Mouse (Mus musculus) thymus, adult 2 months (tissue): ENCODE results near the gene Tmem231. TPM values are rescaled to one million over a fixed set of nuclear protein-coding genes. Genes with fewer than 3 reads are reported as not detected.

Experiments used
- DNase-seq: peaks from one replicate; pipeline ENCODE4 v3.0.0; 2021
- H3K27ac ChIP-seq: fragments of 200-500 bp; 2 replicates; pipeline ENCODE4 v1.5.1; 2012; ENCODE audit warnings: low read length, control low read depth; ENCODE audit not compliant: control insufficient read depth, insufficient read depth
- H3K27me3 ChIP-seq: fragments of 200-500 bp; 2 replicates; pipeline ENCODE4 v1.6.1; 2012; ENCODE audit warnings: mild to moderate bottlenecking, low read length, moderate library complexity, mixed read lengths; ENCODE audit not compliant: control insufficient read depth, insufficient read depth
- H3K36me3 ChIP-seq: fragments of 200-500 bp; 2 replicates; pipeline ENCODE4 v1.6.1; 2012; ENCODE audit warnings: mild to moderate bottlenecking, low read length, moderate library complexity; ENCODE audit not compliant: control insufficient read depth, insufficient read depth
- H3K4me1 ChIP-seq: fragments of 200-500 bp; replicated peaks from 2 replicates; pipeline ENCODE4 v1.6.1; 2012; ENCODE audit warnings: low read length; ENCODE audit not compliant: control insufficient read depth, insufficient read depth
- H3K4me3 ChIP-seq: fragments of 200-500 bp; 2 replicates; pipeline ENCODE4 v1.5.1; 2012; ENCODE audit warnings: mild to moderate bottlenecking, low read length, control low read depth, moderate library complexity; ENCODE audit not compliant: control insufficient read depth, insufficient read depth
- CTCF ChIP-seq: fragments of 200-500 bp; IDR thresholded peaks from 2 replicates; pipeline ENCODE4 v1.5.1; 2012; ENCODE audit warnings: mild to moderate bottlenecking, control low read depth, low read length, moderate library complexity, borderline replicate concordance; ENCODE audit not compliant: control insufficient read depth, poor library complexity, insufficient read depth; ENCODE audit errors: extremely low read depth
- POLR2A ChIP-seq: fragments of 200-500 bp; IDR thresholded peaks from 2 replicates; pipeline ENCODE4 v1.6.1; 2012; ENCODE audit warnings: mild to moderate bottlenecking, low read length, control low read depth, moderate library complexity; ENCODE audit not compliant: control insufficient read depth, poor library complexity, insufficient read depth; ENCODE audit errors: extremely low read depth
- WGBS: fragments of 180-500 bp; shearing (Covaris S2); methylation state at CpG from one replicate; pipeline ENCODE4 v1.1.7; 2018; 5-methylcytosine and 5-hydroxymethylcytosine counted together
- polyA plus RNA-seq: library from polyadenylated mRNA; depleted of rRNA; stranded (reverse); fragments of >200 nt; gene quantifications from 2 replicates; pipeline ENCODE4 v1.2.3, GENCODE M21; 2012

The Tmem231 gene
- polyA plus RNA-seq, 1 experiment = 2.8 TPM

GRCm38 (mm10) chr8:111951317-111951716 is 17.6 kb upstream of the Tmem231 start:
- Histone ChIP-seq H3K4me1 (peaks cover 13% of the 10 kb centered on the region), H3K27ac (no peak overlapping the region), H3K27me3 (no peaks in the 10 kb centered on the region), H3K4me3 (no peak overlapping the region), H3K36me3 (peaks cover 26% of the 10 kb centered on the region)
- 97% methylated on average over 7 of the region's 7 CpGs for WGBS
- no peak for DNase-seq
- no peak for TF ChIP-seq POLR2A
- no peak for TF ChIP-seq CTCF

GRCm38 (mm10) chr8:111950846-111951245 is 17.2 kb upstream of the Tmem231 start:
- Histone ChIP-seq H3K36me3 (peaks cover 26% of the 10 kb centered on the region), H3K27me3 (no peaks in the 10 kb centered on the region), H3K27ac (no peak overlapping the region), H3K4me1 (peaks cover 9% of the 10 kb centered on the region), H3K4me3 (no peak overlapping the region)
- WGBS = 95% methylated on average over 3 of the region's 3 CpGs
- TF ChIP-seq POLR2A = no peak
- no peak for TF ChIP-seq CTCF
- no peak for DNase-seq

GRCm38 (mm10) chr8:111947954-111948353 is 14.3 kb upstream of the Tmem231 start:
- WGBS = 96% methylated on average over 8 of the region's 8 CpGs

GRCm38 (mm10) chr8:111947144-111947543 is 13.5 kb upstream of the Tmem231 start:
- H3K27me3 ChIP-seq = no peaks in the 10 kb centered on the region
- H3K4me3 ChIP-seq = no peak overlapping the region
- 78% methylated on average over 2 of the region's 2 CpGs for WGBS
- H3K27ac ChIP-seq = no peak overlapping the region
- TF ChIP-seq POLR2A (no peak), CTCF (no peak)
- no peak for DNase-seq
- peaks cover 1% of the 10 kb centered on the region; the same call in 1 of the 2 replicates for H3K4me1 ChIP-seq
- H3K36me3 ChIP-seq = peaks cover 32% of the 10 kb centered on the region

More at GRCm38 (mm10) chr8:111947954-111948353, 14.3 kb upstream of the Tmem231 start:
- TF ChIP-seq POLR2A = no peak
- no peak for TF ChIP-seq CTCF
- no peak overlapping the region for H3K4me3 ChIP-seq
- no peaks in the 10 kb centered on the region for H3K4me1 ChIP-seq
- no peak for DNase-seq
- H3K36me3 ChIP-seq = peaks cover 35% of the 10 kb centered on the region
- H3K27me3 ChIP-seq = no peaks in the 10 kb centered on the region
- no peak overlapping the region for H3K27ac ChIP-seq

- 90% methylated on average over 2 of the region's 2 CpGs for WGBS
- TF ChIP-seq CTCF = no peak
- no peak for TF ChIP-seq POLR2A
- DNase-seq = no peak
Observed at GRCm38 (mm10) chr8:111943544-111943943, 9.9 kb upstream of the Tmem231 start.

GRCm38 (mm10) chr8:111941101-111941454 is 7.4 kb upstream of the Tmem231 start:
- under 1% methylated on average over 23 of the region's 23 CpGs for WGBS
- 0 out of 2 replicates have a peak overlapping the region, but pooled peaks have one; percentile 20 for H3K27ac ChIP-seq
- H3K27me3 ChIP-seq = no peaks in the 10 kb centered on the region
- H3K4me3 ChIP-seq = peak overlapping the region; percentile 95
- no peak for TF ChIP-seq CTCF
- TF ChIP-seq POLR2A = no peak
- H3K36me3 ChIP-seq = peaks cover 15% of the 10 kb centered on the region
- peak; percentile 53 for DNase-seq
- H3K4me1 ChIP-seq = peaks cover 14% of the 10 kb centered on the region

More at GRCm38 (mm10) chr8:111943544-111943943, 9.9 kb upstream of the Tmem231 start:
- H3K36me3 ChIP-seq = peaks cover 24% of the 10 kb centered on the region
- no peak overlapping the region for H3K4me3 ChIP-seq
- peaks cover 14% of the 10 kb centered on the region for H3K4me1 ChIP-seq
- no peaks in the 10 kb centered on the region for H3K27me3 ChIP-seq
- H3K27ac ChIP-seq = no peak overlapping the region

- H3K27ac ChIP-seq = 0 out of 2 replicates have a peak within 1 kb of the TSS, but pooled peaks have one; percentile 20
- peak within 1 kb of the TSS; percentile 95 for H3K4me3 ChIP-seq
- no peaks in the 10 kb centered on the region for H3K27me3 ChIP-seq
- under 1% methylated on average over 65 of the region's 65 CpGs for WGBS
- peaks cover 13% of the 10 kb centered on the region for H3K36me3 ChIP-seq
- TF ChIP-seq POLR2A (peak; percentile 56; the same call in 1 of the 2 replicates), CTCF (0 out of 2 replicates have a peak, but pooled peaks have one; percentile 7)
- DNase-seq = peak; percentile 96
- H3K4me1 ChIP-seq = peaks cover 14% of the 10 kb centered on the region
Observed at GRCm38 (mm10) chr8:111940171-111941100, 6.8 kb upstream of the Tmem231 start, which contains the start of gene Gabarapl2. TSS of gene Gabarapl2 (plus strand) at chr8:111940703.
